Mouse (Mus musculus): ENCODE data around the gene Ripor3.

Ripor3 gene

DNA sequence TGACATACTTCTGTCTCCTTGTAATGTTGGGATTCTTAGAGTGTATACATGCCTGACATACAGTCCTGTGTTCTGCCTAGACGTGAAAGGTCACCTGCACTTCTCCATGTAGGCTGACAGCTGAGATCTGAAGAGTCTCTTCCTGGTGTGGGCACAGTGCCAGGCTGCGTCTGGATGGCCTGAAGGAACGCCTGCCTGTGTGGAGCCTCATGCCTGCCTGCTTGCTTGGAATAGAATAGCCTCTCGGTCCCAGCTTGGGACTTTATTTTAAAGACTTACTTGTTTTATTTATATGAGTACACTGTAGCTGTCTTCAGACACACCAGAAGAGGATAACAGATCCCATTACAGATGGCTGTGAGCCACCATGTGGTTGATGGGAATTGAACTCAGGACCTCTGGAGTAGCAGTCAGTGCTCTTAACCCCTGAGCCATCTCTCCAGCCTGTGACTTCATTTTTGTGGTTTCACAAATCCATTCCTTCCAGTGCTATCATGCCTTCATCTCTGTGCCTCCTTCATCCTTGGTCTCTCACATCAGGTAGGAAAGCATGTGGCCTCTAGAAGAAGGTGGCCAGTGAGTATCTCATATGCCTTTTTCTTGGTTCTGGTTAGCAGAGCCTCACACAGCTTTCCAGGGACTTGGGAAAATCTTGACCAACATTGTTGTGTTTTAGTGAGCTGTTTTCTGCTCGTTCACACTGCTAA lies 52.2 kb downstream of the Ripor3 start:
- in situ Hi-C loops (cut with MboI, MseI): loop anchor here (25.0 kb wide), 1 partner anchor 629 kb away; no protein-coding TSS in a partner anchor

- in situ Hi-C loops (cut with MboI, MseI): loop anchor here (25.0 kb wide), 1 partner anchor 630 kb away; no protein-coding TSS in a partner anchor
Observed at GRCm38 (mm10) chr2:167957539-167957938, 52.9 kb downstream of the Ripor3 start.

GRCm38 (mm10) chr2:167954928-167955327 lies 55.5 kb downstream of the Ripor3 start:
- in situ Hi-C loops (cut with MboI, MseI): loop anchor here (25.0 kb wide), 1 partner anchor 632 kb away; no protein-coding TSS in a partner anchor

DNA sequence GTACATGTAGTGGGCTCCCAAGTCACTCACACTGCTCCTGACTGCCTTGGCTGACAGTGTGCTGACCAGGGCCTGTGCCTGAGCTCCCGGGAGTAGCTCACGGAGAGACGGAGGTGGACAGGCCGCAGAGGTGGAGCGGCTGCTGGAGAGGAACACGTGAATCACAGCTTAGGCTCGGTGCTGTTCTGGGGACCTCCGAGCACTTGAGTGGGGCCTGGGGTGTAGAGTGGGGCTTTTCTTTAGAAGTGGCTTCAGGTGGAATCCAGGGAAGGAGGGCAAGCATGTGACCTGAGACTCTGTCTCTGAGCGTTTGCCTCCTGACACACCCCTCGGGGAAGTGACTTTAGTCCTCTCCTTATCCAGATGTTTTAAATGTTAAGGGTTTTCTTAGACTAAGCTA lies 56.6 kb downstream of the Ripor3 start:
- in situ Hi-C loops (cut with MboI, MseI): loop anchor here (25.0 kb wide), 1 partner anchor 633 kb away; no protein-coding TSS in a partner anchor

- in situ Hi-C loops (cut with MboI, MseI): loop anchor here (25.0 kb wide), 1 partner anchor 636 kb away; no protein-coding TSS in a partner anchor
Observed at GRCm38 (mm10) chr2:167951301-167952211, 58.9 kb downstream of the Ripor3 start.

- in situ Hi-C loops (cut with MboI, MseI): loop anchor here (25.0 kb wide), 1 partner anchor 637 kb away; no protein-coding TSS in a partner anchor
Observed at GRCm38 (mm10) chr2:167950681-167951080, 59.7 kb downstream of the Ripor3 start.

- in situ Hi-C loops (cut with MboI, MseI): loop anchor here (25.0 kb wide), 1 partner anchor 637 kb away; no protein-coding TSS in a partner anchor
Observed at GRCm38 (mm10) chr2:167949808-167950207, 60.6 kb downstream of the Ripor3 start.

DNA sequence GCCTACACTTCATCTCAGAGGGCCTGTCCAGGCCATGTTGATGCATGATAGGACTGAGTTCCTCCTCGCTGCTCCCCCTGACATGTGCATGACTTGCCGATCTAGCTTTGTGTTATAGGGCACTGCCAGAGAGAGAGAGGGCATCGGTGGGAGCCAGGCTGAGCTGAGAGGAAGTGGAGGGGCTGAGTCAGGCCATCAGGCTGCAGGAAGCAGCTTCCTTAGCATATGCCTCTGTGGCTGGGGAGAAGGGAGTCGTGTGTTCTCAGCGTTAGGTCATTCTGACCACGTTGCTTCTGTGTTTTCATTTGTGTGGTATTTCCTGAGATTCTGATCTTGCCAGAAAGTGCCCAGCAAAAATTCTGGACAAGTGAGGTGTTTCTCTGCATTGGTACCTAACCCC lies 61.2 kb downstream of the Ripor3 start:
- in situ Hi-C loops (cut with MboI, MseI): no loop called here

DNA sequence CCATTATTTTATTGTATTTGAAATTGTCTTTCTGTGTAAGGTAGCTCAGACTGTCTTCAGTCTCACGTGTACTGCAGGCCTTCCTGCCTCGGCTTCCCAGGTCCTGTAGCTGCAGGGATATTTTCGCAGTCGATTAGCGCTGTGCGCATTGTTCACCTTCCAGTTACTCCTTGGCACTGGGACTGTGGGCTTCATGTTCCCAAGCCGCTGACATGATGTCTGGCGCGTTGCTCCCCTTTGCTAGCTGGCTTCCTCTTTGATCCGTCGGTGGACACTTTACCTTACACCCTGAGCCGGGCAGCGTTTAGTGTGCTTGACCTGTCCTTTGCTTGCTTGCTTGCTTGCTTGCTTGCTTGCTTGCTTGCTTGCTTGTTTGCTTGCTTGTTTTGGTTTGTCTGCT lies 61.9 kb downstream of the Ripor3 start:
- in situ Hi-C loops (cut with MboI, MseI): no loop called here

DNA sequence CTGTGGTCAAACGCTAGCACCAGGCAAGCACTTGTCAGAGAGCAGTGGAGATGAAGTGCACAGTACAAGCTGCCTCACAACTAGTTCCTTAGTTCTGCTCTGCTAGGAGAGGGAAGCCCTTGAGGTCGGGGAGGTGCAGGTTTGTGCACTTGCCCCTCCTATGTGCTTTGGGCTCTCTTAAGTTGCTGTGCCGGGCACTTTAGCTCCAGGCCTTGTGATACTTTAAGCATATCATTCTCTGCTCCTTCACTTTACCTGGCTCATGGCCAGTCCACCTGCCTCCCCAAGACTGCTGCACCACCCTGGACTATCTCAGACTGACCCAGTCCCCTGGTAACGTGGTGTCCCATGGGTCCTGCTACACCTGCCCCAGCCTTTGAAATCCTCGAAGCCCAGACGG lies 62.4 kb downstream of the Ripor3 start:
- in situ Hi-C loops (cut with MboI, MseI): no loop called here

- in situ Hi-C loops (cut with MboI, MseI): no loop called here
Observed at GRCm38 (mm10) chr2:167947251-167947650, 63.2 kb downstream of the Ripor3 start.

DNA sequence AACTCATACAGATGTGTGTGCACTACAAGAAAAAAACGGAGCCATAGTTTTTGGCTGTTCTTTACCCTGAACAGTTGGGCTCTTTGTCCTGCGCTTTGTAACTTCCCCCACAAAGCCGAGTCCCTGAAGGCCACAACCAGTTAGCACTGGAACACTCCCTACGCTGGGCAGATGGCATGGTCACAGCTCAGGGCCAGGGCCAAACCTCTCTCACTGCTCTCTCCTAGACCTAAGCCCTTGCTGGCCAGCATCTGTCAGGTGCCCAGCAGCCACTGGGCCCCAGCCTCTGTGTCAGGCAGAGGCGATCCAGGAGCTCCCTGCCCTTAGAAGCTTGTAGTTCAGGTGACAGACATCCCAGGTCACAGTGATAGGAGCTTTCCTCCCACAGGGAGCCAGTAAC lies 65.0 kb downstream of the Ripor3 start:
- in situ Hi-C loops (cut with MboI, MseI): no loop called here

GRCm38 (mm10) chr2:167944193-167944592 lies 66.2 kb downstream of the Ripor3 start:
- in situ Hi-C loops (cut with MboI, MseI): no loop called here

- in situ Hi-C loops (cut with MboI, MseI): no loop called here
Observed at GRCm38 (mm10) chr2:167942926-167943633, 67.3 kb downstream of the Ripor3 start.

GRCm38 (mm10) chr2:167942199-167942925 lies 68.1 kb downstream of the Ripor3 start:
- in situ Hi-C loops (cut with MboI, MseI): no loop called here

- in situ Hi-C loops (cut with MboI, MseI): no loop called here
Observed at GRCm38 (mm10) chr2:167941745-167942176, 68.7 kb downstream of the Ripor3 start.

DNA sequence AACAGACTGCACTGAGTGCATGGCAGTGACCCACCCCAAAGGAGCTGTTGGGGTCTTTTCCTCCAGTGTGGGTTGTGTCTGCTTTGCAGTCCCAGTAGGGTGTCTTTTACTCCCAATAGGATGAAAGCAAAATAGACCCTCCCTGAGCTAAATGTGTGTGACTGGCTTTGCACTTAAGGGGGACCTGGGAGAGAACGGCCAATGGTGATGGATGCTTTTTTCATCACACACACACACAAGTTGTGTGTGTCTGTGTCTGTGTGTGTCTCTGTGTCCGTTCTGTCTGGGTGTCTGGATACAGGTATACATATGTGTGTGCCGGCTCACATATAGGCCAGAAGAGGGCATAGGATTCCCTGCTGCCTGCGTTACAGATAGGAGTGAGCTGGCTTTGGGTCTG lies 69.1 kb downstream of the Ripor3 start:
- in situ Hi-C loops (cut with MboI, MseI): no loop called here

- in situ Hi-C loops (cut with MboI, MseI): no loop called here
Observed at GRCm38 (mm10) chr2:167940636-167941035, 69.8 kb downstream of the Ripor3 start.

- in situ Hi-C loops (cut with MboI, MseI): no loop called here
Observed at GRCm38 (mm10) chr2:167939632-167940399, 70.6 kb downstream of the Ripor3 start.

- in situ Hi-C loops (cut with MboI, MseI): no loop called here
Observed at GRCm38 (mm10) chr2:167939204-167939603, 71.2 kb downstream of the Ripor3 start.

Measured in T-helper 1 cell (primary cell).